Mouse (Mus musculus) neural tube, embryonic 13.5 days (tissue): ENCODE results near the gene Rnf40. TPM values are rescaled to one million over a fixed set of nuclear protein-coding genes. Genes with fewer than 3 reads are reported as not detected.

Experiments used
- polyA plus RNA-seq: library from polyadenylated mRNA; unstranded; fragments of >200 nt; fragmentation: Nextera tagmentation; extraction: Ambion mirVana; gene quantifications from 2 replicates; pipeline ENCODE4 v1.2.1, GENCODE M21; 2015

Rnf40 gene
- polyA plus RNA-seq, 1 experiment from 2014 or later, result 43.5 TPM

Other genes with a start within 250 kb of the Rnf40 start
- 17.2 and 17.9 TPM in 2 replicates for gene Zfp768, start 243.2 kb upstream of the Rnf40 start, polyA plus RNA-seq
- 8.5 and 8.6 TPM in 2 replicates for gene Zfp747, start 212.7 kb upstream of the Rnf40 start, polyA plus RNA-seq
- gene 9130019O22Rik, start 201.6 kb upstream of the Rnf40 start, polyA plus RNA-seq, result 4.2 and 5.0 TPM in 2 replicates
- 5.2 and 5.7 TPM in 2 replicates for gene E430018J23Rik, start 195.1 kb upstream of the Rnf40 start, polyA plus RNA-seq
- 4.0 and 4.5 TPM in 2 replicates for gene Zfp764, start 181.9 kb upstream of the Rnf40 start, polyA plus RNA-seq
- gene Zfp688, start 166.7 kb upstream of the Rnf40 start, polyA plus RNA-seq, result 31.1 and 37.7 TPM in 2 replicates
- 13.0 and 15.2 TPM in 2 replicates for gene Zfp689, start 139.6 kb upstream of the Rnf40 start, polyA plus RNA-seq
- gene Prr14, start 129.2 kb upstream of the Rnf40 start, polyA plus RNA-seq, result 42.4 and 44.5 TPM in 2 replicates
- gene Fbrs, start 109.6 kb upstream of the Rnf40 start, polyA plus RNA-seq, result 12.1 and 12.6 TPM in 2 replicates
- gene Srcap, start 76.8 kb upstream of the Rnf40 start, polyA plus RNA-seq, result 50.1 and 56.1 TPM in 2 replicates
- gene Gm42715, start 69.2 kb upstream of the Rnf40 start, polyA plus RNA-seq, result 15.7 and 16.6 TPM in 2 replicates
- 4.5 and 4.8 TPM in 2 replicates for gene Tmem265, start 27.4 kb upstream of the Rnf40 start, polyA plus RNA-seq
- 59.1 and 62.8 TPM in 2 replicates for gene Phkg2, start 15.4 kb upstream of the Rnf40 start, polyA plus RNA-seq
- 9.2 and 11.2 TPM in 2 replicates for gene Ccdc189, start 172 bp upstream of the Rnf40 start, polyA plus RNA-seq
- gene Zfp629, start 27.0 kb downstream of the Rnf40 start, polyA plus RNA-seq, result 22.8 and 23.1 TPM in 2 replicates
- 41.2 and 44.9 TPM in 2 replicates for gene Bcl7c, start 120.2 kb downstream of the Rnf40 start, polyA plus RNA-seq
- gene Ctf1, start 124.0 kb downstream of the Rnf40 start, polyA plus RNA-seq, result 4.5 and 4.9 TPM in 2 replicates
- gene Ctf2, start 143.4 kb downstream of the Rnf40 start, polyA plus RNA-seq, result not detected in 2 replicates
- 8.0 and 8.8 TPM in 2 replicates for gene Fbxl19, start 155.8 kb downstream of the Rnf40 start, polyA plus RNA-seq
- gene Orai3, start 181.0 kb downstream of the Rnf40 start, polyA plus RNA-seq, result 9.7 and 9.9 TPM in 2 replicates
- 19.0 and 20.9 TPM in 2 replicates for gene Setd1a, start 187.9 kb downstream of the Rnf40 start, polyA plus RNA-seq
- not detected in 2 replicates for gene Gm49388, start 196.8 kb downstream of the Rnf40 start, polyA plus RNA-seq
- 9.5 and 9.8 TPM in 2 replicates for gene Hsd3b7, start 211.8 kb downstream of the Rnf40 start, polyA plus RNA-seq
- 18.9 and 25.4 TPM in 2 replicates for gene Stx4a, start 235.5 kb downstream of the Rnf40 start, polyA plus RNA-seq
- gene Stx1b, start 235.8 kb downstream of the Rnf40 start, polyA plus RNA-seq, result 38.4 and 39.8 TPM in 2 replicates